Mouse (Mus musculus): ENCODE results near the gene Ehf. TPM values are rescaled to one million over a fixed set of nuclear protein-coding genes. Genes with fewer than 3 reads are reported as not detected.

Gene Ehf
- polyA plus RNA-seq, 1 experiment from 2014 or later = 2.2 TPM

DNA sequence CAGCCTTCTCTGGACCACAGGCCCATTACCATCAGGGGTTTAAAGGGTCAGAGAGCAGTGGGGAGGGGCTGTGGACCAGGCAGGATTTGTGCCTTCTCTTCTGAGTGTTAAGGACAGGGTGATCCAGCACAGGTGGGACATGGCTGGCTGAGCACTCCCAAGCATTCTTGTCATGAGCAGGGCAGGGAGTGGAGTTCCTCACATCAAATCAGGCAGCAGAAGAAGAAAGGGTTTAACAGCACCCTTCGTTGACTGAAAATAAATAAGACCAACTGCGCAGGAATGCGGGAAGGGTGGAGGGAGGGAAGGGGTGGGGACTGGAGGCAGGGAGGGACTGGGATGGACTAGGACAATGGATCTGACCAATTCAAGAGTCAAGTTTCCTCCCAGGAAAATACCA lies 8.6 kb downstream of the Ehf start:
- DNase-seq (ENCODE audit: low spot score) = no peak

DNA sequence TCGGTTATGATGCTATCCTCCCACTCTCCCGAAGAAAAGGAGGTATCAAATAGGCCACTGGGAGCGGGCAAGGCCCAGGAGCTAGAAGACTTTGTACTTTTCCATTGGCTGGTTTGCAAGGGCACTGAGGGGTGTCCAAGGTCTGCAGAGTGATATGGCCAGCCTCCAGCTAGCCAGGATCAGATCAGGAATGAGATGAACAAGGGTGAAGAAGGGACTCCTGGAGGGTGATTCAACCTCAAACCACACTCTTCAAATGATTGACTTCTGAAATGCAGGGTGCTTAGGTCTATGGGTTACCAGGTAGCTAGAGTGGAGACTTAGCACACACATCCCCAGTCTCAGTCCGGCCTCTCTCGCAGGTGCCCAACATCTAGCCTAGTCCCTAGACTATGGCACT lies 9.3 kb downstream of the Ehf start:
- DNase-seq (ENCODE audit: low spot score) = no peak

DNA sequence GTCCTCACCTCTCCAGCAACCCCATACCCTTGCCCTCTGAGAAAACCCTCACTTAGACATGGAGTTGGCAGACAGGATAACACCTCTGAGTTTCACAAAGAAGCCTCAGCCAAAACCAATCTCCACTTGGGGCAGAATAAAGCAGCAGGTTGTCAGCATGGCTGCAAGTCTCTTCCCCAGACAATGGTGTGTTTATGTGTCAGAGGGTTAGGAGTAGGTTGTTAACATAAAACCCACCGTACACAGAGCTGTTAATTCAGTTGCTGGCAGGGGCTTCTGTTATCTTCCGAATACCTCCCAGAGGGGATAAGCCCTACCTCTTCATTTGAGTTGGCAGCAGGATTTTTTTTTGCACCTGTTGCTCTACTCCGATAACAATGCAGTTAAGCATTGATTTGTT lies 9.9 kb downstream of the Ehf start:
- DNase-seq (ENCODE audit: low spot score) = no peak

DNA sequence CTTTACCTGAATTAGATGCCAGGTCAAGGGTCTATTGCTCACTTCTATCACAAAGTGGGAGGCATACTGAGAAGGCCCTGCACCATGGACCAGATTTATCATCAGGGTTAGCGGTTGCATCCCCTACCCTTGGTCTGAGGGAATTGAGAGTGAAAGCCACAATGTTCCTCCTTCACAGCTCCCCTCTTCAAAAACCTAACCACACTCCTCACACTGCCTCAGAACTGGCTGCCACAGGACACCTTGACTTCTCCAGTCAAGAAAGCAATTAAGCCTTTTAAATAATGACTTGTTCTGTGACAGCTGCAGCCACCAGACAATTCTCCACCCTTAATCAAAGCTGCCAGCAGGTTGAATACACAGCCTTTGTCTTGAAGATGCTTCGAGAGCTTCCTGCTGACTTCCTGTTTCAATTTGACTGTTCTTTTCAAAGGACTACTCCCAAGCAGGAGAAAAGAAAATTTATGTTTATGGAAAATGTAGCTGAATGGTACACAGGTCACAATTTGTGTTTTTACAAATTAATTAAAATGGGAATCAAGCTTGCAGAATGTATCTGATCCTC lies 12.3 kb downstream of the Ehf start:
- DNase-seq (ENCODE audit: low spot score) = no peak

DNA sequence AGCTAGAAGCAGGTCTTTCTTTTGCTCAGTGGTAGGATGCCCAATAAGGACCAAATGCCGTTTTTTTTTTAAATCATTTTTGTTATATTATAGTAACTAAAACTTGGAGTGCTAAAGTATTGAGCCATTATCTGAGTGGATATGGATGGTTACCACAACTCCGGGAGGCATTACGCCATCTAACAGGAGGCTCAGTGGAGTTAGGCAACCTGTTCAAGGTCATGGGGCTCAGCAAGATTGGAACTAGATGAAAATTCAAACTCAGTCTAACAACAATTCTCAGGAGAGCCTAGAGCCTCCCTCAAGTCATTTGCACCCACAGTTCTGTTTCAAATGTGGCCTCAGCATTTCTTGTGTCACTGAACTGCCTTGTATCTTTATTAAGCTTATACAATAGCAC lies 12.9 kb downstream of the Ehf start:
- no peak for DNase-seq (ENCODE audit: low spot score)

DNA sequence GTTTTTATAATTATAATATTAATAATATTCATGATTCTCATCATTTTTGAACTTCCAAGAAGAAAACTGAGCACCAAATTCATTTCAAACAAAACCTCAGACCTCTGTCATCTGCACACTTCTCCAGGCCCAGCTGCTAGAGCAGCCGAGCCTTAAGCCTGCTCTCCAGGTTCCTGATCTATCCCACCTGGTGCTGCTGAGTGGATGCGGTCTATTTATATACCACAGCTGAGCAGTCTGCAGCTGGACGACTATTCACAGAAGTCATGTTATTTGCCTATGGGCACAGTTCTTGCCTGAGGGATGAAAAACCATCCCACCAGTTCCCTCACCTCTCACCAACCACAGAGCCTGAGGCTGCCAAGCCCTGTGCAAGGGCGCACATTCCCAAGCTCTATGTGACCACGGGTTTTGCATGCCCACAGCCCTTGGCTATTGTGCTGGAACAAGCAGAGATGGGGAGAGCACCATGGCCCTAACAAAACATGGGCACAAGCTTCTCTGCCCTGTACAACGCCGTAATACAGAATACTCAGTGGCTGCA lies 13.6 kb downstream of the Ehf start:
- DNase-seq (ENCODE audit: low spot score) = no peak

DNA sequence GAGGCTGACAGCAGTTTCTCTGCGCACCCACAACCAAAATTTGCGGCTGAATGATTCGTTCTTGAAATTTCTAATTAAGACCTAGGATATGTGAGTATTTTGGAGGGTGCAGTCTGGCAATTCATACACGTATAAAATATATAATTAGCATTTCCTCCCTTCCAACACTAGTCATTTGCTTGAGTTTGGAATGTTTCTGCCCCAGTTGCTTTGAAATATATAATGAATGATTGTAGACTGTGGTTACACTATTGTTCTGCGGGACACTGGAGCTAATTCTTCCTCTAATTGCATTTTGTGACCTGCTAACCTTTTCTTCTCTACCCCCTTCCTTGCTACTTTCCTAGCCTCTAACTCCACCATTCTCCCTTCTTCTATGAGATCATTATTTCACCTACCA lies 15.4 kb downstream of the Ehf start:
- no peak for DNase-seq (ENCODE audit: low spot score)

DNA sequence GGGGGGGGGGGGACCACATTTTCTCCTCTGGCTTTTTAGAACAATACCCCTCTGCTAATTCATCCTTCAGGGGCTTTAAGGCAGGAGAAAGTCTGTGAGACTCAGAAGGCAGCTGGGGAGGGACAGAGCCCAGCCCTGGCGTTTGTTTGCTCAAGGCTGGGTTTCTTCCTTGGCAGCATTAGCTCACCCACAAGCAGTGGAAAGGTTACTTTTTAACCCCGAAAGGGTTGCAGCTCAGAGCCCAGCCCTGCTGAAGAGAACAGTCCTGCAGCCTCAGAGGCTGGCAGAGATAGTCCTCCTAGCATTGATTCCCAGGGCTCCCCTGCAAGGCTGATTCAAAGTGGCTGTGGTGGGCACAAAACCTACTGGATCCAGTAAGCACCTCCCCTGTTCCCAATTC lies 17.5 kb downstream of the Ehf start:
- no peak for DNase-seq (ENCODE audit: low spot score)

DNA sequence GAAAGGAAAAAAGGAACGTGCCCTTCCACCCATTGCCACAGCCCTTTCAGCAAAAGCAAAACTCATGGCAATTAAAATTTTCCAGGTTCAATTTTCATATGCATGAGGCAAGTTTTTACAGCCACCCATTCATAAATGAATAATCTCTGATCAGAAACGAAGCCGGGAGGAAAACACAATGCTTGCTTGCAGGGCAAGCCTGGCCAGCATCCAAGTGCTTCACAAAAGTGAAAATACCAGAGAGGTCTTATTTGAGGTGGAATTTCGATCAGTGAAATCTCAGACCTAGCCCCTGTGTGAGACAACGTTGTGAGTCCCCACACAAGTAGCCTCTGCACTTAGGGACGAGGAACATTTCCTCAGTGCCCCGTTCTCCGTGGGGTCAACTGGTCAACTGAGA lies 19.3 kb downstream of the Ehf start:
- no peak for DNase-seq (ENCODE audit: low spot score)

DNA sequence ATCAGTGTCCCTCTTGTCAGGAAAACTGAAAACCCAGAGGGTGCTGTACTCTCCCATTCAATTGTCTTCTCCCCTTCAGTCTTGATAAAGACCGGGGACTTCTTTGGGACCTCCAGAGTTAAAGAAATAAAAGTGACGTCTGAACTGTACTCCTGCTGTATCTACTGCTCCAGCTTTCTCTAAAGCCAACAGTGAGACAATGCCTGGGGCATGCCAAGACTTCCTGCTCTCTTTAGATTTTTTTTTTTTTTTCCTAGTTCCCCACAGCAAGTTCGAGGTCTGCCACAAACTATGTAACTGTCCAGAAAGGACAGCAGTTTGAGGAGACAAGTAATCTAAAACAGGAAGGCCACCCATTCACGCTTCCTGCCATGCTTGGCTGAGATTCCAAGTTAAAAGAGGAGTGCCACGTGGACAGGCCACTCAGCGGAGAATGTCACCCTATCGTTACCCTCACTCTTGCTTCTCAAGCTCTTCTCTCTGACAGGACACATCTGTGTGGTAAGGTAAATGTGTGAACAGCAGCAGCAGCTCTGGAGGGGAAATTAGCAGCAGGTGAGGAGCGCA lies 20.8 kb downstream of the Ehf start:
- no peak for DNase-seq (ENCODE audit: low spot score)

DNA sequence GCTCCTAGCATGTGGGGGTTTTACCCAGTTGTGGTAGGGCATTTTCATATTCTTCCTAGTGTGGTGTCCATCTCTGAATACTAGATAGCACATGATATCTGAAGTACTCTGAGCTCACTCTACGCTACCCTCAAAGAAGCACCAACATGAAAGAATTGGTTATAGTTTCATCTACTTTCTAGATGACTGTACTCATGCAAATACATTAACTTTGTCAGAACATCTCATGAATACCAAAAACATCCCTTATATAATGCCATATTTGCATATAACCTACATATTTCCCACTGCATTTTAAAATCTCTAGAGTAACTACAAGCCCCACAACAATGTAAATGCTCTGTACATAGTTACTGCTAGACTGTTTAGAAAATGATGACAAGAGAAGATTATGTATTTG lies 23.2 kb downstream of the Ehf start:
- no peak for DNase-seq (ENCODE audit: low spot score)

DNA sequence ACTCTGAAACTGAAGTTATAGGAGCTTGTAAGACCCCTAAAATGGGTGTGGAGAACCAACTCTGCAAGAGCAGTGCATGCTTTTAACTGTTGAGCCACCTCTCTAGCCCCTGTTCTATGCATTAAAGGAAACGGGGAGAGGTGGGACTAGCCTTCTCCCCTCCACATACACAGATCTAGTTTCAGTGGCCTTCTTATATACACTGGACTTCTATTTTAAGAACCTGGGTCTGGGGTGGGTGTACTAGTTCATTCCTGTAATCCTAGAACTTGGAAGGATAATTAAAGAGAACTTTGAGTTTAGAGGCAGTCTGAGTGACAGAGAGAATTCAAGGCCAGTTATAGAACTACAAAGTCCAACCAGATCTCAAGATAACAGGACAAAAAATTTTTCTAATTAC lies 24.6 kb downstream of the Ehf start:
- no peak for DNase-seq (ENCODE audit: low spot score)

DNA sequence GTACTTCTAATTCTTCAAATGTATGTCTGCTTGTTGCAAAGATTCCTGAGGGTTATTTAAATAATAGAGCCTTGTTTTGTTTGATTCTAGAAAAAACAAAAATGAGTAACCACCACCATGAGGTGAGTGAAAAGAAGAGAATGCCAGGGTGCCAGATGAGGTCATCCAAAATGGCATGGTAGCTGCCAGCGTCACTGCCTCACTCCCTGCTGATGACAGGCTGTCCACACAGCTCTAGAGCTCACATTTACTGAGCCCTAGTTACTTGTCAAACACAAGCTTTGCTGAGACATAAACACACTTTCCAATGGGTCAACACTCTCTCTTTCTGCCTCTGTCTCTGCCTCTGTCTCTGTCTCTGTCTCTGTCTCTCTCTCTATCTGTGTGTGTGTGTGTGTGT lies 25.3 kb downstream of the Ehf start:
- DNase-seq (ENCODE audit: low spot score) = no peak

DNA sequence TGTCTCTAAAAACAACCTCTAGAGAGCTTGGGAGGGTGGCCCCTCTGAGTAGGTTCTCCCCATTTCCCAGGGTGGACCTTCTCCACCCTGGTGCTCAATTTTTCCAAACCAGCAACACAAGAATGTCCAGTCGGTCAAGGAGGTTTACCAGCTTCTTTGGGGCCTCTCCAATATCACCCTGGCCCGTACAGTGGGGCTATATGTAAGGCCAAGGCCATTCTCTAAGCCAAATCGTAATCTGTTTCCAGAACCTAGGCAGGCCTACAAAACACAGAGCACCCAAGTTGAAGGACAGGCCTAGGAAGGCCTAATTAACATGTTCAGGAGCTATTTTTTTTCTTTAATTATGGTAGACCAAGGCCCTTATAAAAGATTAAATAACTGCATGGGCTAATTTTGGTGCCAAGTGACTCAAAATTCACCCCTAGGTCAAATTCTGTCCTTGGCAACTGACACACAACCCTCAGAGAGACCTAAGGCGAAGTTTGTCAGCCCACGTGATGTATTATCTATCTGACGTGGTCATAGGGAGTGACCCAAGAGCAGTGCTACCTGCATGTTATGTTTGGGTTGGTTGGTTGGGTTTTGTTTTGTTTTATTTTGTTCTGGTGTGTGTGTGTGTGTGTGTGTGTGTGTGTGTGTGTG lies 27.6 kb downstream of the Ehf start:
- no peak for DNase-seq (ENCODE audit: low spot score)

DNA sequence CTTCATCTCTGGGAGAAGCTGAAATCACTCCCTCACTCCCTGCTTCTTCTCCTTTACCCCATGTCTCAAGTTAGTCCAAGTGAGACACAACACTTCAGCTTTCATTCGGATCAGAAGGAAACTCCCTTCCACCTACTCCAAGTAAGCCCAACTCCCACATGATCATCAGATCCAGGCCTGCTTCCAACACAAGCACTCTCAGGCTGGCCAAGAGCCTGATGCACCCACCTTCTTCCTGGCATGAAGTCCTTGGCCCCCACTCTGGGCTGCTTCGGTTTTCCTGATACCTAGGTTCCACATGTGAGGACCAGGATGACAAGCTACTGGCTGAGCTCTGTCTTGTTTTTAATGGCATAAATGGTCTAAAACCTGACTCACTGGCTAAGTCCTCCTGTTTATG lies 28.3 kb downstream of the Ehf start:
- DNase-seq (ENCODE audit: low spot score) = no peak

DNA sequence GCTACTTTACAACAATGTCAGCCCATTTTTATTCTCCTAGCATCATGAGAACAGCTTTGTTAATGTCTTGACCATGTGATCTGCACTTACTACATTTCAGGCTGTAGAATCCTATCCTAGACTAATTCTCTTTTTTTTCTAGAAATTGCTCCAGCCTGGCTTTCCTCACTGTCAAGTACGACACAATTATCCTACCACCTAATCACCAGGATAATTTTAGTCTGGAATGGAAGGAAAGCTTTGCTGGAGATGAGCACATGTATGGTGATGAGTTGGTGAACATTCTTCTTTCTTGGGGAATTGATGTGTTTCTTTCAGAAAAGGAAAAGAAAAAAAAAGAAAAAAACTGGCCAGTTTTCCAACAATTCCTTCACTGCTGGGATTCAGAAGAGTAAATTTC lies 28.8 kb downstream of the Ehf start:
- no peak for DNase-seq (ENCODE audit: low spot score)

DNA sequence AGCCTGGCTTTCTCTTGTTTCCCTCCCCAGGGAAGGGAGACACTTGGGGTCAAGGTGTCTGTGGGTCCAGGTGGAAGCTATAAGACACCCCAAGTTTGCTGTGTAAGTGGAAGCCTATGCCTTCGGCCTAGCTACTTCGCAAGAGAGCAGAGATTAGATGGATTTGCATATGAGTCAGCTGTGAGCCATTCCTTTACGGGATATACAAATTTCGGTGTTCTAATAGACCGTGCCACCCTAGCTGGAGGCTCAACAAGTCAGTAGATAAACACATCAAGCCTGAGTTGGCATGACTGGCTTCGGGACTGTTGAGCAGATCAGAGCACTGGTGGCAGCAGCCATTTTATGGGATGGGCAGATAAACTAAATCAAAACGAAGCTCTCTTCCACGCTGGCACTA lies 31.6 kb downstream of the Ehf start:
- DNase-seq (ENCODE audit: low spot score) = no peak

DNA sequence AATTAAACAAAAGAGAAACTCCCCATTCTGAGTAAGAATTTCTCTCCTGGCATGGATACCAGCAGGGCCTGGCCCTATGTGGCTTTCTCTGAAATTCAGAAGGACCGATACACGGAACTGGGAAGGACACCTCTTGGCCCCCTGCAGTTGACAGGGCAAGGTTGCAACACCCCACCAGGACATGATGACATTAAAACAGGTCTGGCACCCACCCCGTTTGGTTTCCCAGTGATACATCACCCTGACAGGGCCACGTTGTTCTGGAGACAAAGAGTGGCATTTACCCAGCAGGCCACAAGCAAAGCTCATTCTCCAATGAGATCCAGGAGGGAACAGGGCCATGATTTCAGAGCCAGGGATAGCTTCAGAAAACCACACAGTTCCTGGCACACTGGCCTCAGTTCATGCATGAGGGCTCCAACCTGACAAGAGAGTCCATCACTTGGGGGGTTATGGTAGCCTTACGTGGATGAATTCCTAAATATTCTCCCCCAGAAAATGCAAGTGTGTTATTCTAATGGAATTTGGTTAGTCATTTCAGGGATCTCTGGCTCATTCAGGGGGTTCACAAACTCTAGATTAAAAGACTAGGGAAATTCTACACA lies 32.4 kb downstream of the Ehf start:
- no peak for DNase-seq (ENCODE audit: low spot score)

DNA sequence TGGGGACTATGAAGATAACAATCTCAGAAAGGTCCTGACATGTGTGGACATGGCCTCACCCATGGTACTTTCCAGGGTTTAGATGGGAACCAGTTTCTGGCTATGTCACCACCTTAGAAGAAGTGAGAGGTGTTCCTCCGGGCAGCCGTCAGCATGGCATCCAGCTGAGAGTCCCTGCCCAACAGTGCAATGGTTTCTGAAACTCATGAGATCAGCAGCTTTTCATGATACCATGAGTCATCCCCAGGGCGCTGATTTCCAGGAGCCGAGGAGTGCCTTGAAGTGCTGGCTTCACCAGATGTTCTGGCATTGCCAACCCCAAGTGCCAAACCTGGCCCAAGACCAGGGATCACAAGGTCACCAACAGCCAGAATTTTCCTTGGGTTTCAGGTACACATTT lies 64.0 kb downstream of the Ehf start:
- no peak for DNase-seq (ENCODE audit: low spot score)

DNA sequence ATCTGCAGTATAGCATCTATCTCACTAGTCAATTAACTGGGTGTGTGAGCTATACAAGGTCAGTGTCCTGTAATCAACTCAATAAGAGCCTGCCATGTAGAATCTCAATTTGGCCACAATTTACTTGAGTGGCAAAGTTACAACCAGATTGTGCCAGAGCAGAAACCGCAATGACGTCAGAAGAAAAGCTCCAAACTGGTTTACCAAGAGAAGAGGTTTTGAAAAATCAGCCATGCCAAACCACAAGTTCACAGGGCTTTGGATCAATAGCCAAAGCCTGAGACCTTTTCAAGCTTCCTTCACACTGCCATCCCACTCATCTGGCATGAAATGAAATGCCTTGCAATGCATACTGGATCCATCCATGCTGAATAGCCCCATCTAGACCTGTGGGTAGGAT lies 76.3 kb downstream of the Ehf start:
- no peak for DNase-seq (ENCODE audit: low spot score)

DNA sequence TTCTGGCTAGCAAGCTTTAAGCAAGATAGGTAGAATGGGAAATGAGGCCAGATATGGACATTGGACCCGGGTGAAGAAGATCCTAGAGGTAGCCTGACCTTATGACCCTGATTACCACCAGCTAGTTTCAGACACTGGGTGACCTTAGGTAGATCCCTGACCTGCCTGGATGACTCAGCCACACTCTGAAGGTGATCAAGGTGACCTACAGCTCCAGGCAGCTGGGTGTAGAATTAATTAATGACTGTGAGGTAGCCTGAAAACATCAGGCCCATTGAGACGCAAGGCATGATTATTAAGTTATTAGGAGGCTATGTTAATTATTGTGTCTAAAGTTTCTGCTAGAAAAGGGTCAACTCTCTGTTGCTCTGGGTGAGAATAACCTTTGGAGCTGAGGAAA lies 82.2 kb downstream of the Ehf start:
- no peak for DNase-seq (ENCODE audit: low spot score)

DNA sequence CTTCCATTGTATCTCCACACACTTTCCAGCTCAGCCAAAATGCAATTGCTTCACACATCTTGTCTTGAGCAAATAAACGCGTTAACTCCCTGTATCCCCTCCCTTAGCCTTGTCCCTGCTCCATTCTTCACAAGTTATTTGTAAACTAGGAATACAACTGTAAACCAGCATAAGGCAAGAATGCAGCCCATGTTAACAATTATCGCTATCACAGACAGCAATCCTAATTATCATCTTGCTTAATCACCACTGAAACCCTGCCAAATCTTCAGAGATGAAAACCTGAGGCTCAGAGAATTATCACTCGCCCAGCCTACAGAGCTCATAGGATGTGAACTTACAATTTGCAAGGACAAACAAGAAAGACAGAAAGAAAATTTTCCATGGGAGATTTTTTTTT lies 84.8 kb downstream of the Ehf start:
- no peak for DNase-seq (ENCODE audit: low spot score)

DNA sequence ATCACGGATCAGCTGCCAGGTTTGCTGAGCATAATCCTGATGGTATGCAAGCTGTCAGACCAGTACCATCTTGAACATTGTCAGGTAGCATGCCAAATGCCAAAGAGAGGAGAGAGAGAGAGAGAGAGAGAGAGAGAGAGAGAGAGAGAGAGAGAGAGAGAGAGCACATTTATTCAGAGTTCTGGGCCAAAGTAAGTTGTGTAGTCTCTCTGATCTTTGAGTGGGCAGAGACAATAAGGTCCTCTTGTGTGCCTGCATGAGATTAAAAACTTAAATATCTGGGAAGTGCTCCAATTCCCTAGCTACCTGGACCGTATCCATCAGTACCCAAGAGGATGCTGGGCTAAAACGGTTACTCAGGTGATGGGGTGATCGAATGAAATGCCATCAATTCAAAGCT lies 87.3 kb downstream of the Ehf start:
- DNase-seq (ENCODE audit: low spot score) = no peak

Data from thymus, postnatal 0 days (tissue).